Comparison of ENCODE assay signal across 13 mouse cellular contexts in the genomic region with DNA sequence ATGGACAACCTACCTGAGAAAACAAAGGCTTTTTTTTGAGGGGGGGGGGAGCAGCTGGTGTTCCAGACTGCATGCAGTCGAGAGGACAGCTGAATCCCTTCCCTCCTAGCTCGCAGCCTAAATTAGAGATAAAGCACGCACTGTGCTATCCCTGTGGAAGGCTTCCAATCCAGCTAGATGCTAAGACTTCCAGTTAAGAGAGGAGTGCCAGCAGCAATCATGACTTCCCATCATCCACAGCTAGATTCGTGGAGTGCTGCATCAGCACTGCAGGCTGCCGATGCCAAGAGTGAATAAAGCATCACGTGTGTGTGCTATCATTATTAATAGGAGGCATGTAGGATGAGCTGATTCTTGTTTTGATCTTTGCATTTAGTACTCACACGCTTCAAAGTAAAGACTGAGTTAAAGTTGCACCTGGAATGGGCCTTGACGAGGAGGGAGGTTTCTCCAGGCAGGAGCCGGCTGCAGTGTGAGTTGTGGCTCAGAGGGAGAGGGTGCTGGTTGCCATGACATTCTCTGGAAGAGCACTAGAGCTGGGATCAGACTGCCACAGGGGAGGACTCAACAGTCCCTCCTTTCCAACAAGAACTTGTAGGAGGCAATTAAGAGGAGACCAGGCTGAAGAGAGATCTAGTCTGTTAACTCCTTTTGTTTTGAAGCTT. TPM values are rescaled to one million over a fixed set of nuclear protein-coding genes. Genes with fewer than 3 reads are reported as not detected.
DNase-seq lines count a peak whose midpoint lies in the region; ATAC-seq lines count a peak whose summit lies in the region.
"Had no signal": no experiment of that assay in that cellular context is flagged by ENCODE, and none has a peak within 500 bp of the region (broad histone marks: within the 10 kb centered on the region; RNA-seq: fewer than 3 reads in every experiment).

No protein-coding gene starts in this region.

- H3K4me3 ChIP-seq in lung, embryonic 16.5 days (ENCODE audit: low read length) = no peak overlapping the region
- H3K4me3 ChIP-seq: forebrain, embryonic 10.5 days; heart, embryonic 15.5 days had no signal

- H3K4me1 ChIP-seq in lung, embryonic 16.5 days (replicated peaks; ENCODE audit: control insufficient read depth, insufficient read depth, low read length) = peaks cover 8% of the 10 kb centered on the region

- ATAC-seq in lung, embryonic 16.5 days (ENCODE audit: low read depth) = peak; percentile 23; the same call in 1 of the 2 replicates

- no peak overlapping the region for H3K4me2 ChIP-seq in lung, embryonic 16.5 days (ENCODE audit: low read depth, low read length)
- H3K4me2 ChIP-seq: heart, embryonic 15.5 days; liver, embryonic 11.5 days had no signal

- H3K9me3 ChIP-seq in lung, embryonic 16.5 days (ENCODE audit: control insufficient read depth, low read length) = no peaks in the 10 kb centered on the region
- H3K9me3 ChIP-seq: forebrain, embryonic 10.5 days; heart, embryonic 15.5 days had no signal

- no peak overlapping the region for H3K27ac ChIP-seq in lung, embryonic 16.5 days (ENCODE audit: low read length)
- H3K27ac ChIP-seq: forebrain, embryonic 10.5 days; heart, embryonic 15.5 days; kidney, postnatal 0 days; macrophage had no signal

- no peaks in the 10 kb centered on the region for H3K27me3 ChIP-seq in lung, embryonic 16.5 days (ENCODE audit: control insufficient read depth, insufficient read depth, low read depth, low read length)
- H3K27me3 ChIP-seq: heart, embryonic 15.5 days had no signal

- no peak for DNase-seq in lung, adult 18-20 months
- peak; percentile 17 to 29 for DNase-seq in frontal cortex, postnatal 25 days (ENCODE audit: low spot score in 2 of 2)
- peak; percentile 24 to 43 for DNase-seq in layer of hippocampus, postnatal 10 days (ENCODE audit: low spot score in 2 of 2)
- peak; percentile 20 for DNase-seq in right cerebral cortex, postnatal 14 days
- DNase-seq in thymus, postnatal 25 days = no peak
- no peak for DNase-seq in kidney, postnatal 36 days
- DNase-seq: retina, postnatal 1 day had no signal

- 79% methylated on average over 9 of the region's 9 CpGs for WGBS in lung, embryonic 16.5 days

- no peak overlapping the region for H3K9ac ChIP-seq in lung, embryonic 16.5 days (ENCODE audit: low read length)
- H3K9ac ChIP-seq: heart, embryonic 15.5 days had no signal

- peaks cover 6% of the 10 kb centered on the region; the same call in 1 of the 2 replicates for H3K36me3 ChIP-seq in lung, embryonic 16.5 days (ENCODE audit: control insufficient read depth, insufficient read depth, low read length)

RNA-seq across cellular contexts. Expression of a gene that starts 5.2 kb away (rescaled TPM):
- 81.9 and 84.7 TPM in 2 replicates for polyA plus RNA-seq in lung, embryonic 16.5 days (2015; fragmentation: Nextera tagmentation; extraction: Ambion mirVana)
- 10 to 100 TPM; 57.0 to 67.2 TPM for total RNA-seq in layer of hippocampus, postnatal 10 days (2021)

RNA-seq across cellular contexts. Expression of a gene that starts 5.5 kb away (rescaled TPM):
- polyA plus RNA-seq in lung, embryonic 16.5 days (2015; fragmentation: Nextera tagmentation; extraction: Ambion mirVana) = 24.6 and 26.2 TPM in 2 replicates
- total RNA-seq in layer of hippocampus, postnatal 10 days (2021) = 10 to 100 TPM; 91.6 to 94.6 TPM

RNA-seq across cellular contexts. Expression of a gene that starts 21.2 kb away (rescaled TPM):
- polyA plus RNA-seq in lung, embryonic 16.5 days (2015; fragmentation: Nextera tagmentation; extraction: Ambion mirVana) = 59.5 and 63.5 TPM in 2 replicates
- 100 to 1,000 TPM; 174 to 188 TPM for total RNA-seq in layer of hippocampus, postnatal 10 days (2021)

RNA-seq across cellular contexts. Expression of a gene that starts 47.1 kb away (rescaled TPM):
- 5.3 and 6.8 TPM in 2 replicates for polyA plus RNA-seq in lung, embryonic 16.5 days (2015; fragmentation: Nextera tagmentation; extraction: Ambion mirVana)
- 1 to 10 TPM; 4.5 to 5.8 TPM for total RNA-seq in layer of hippocampus, postnatal 10 days (2021)

RNA-seq across cellular contexts. Expression of a gene that starts 50.3 kb away (rescaled TPM):
- 0.13 and 0.35 TPM in 2 replicates for polyA plus RNA-seq in lung, embryonic 16.5 days (2015; fragmentation: Nextera tagmentation; extraction: Ambion mirVana)
- total RNA-seq in layer of hippocampus, postnatal 10 days (2021) = 1 to 10 TPM in 1 of 2 experiments, under 1 TPM in 1; 0.47 to 1.8 TPM
- polyA plus RNA-seq: kidney, postnatal 0 days had no signal

Comparison
In these comparisons a context has a peak if more than half of its experiments do, and no peak if none do; other contexts are left out.
1. DNase-seq: peak in frontal cortex, postnatal 25 days (2 of 2), layer of hippocampus, postnatal 10 days (2 of 2) and right cerebral cortex, postnatal 14 days (single experiment); none in lung, adult 18-20 months (0 of 2), thymus, postnatal 25 days (single experiment) and kidney, postnatal 36 days (0 of 2).